Mouse (Mus musculus): ENCODE measurements at regions not wholly inside any gene's neighbourhood (a gene's known extent, or its start where the extent isn't known, plus 50 kb on each side); places are given as distances from the start of the nearest gene placed in this dataset.

- Histone ChIP-seq H3K4me2 (ENCODE audit: low read depth, low read length) (no peak overlapping the region), H3K27ac (no peak overlapping the region), H3K9me3 (ENCODE audit: low read length) (no peaks in the 10 kb centered on the region), H3K9ac (replicated peaks; ENCODE audit: low read length) (no peak overlapping the region), H3K27me3 (ENCODE audit: insufficient read depth, low read length) (no peaks in the 10 kb centered on the region), H3K4me1 (ENCODE audit: insufficient read depth, low read length) (no peaks in the 10 kb centered on the region), H3K36me3 (ENCODE audit: insufficient read depth, low read length) (no peaks in the 10 kb centered on the region), H3K4me3 (ENCODE audit: low read length) (no peak overlapping the region)
- no peak for TF ChIP-seq CTCF (IDR thresholded peaks at IDR 0.05; ENCODE audit: low read depth)
- WGBS: 64% methylated on average over 5 of the region's 5 CpGs
- DNase-seq (ENCODE audit: low spot score) (no peak), ATAC-seq (no peak)
These were observed 967.4 kb upstream of the Epha7 start for GRCm38 (mm10) chr4:27845521-27845920.

- Histone ChIP-seq H3K4me3 (ENCODE audit: low read length) (no peak overlapping the region), H3K9me3 (ENCODE audit: low read length) (no peaks in the 10 kb centered on the region), H3K36me3 (ENCODE audit: insufficient read depth, low read length) (no peaks in the 10 kb centered on the region), H3K27me3 (ENCODE audit: insufficient read depth, low read length) (no peaks in the 10 kb centered on the region), H3K4me2 (ENCODE audit: low read depth, low read length) (no peak overlapping the region), H3K4me1 (ENCODE audit: insufficient read depth, low read length) (no peaks in the 10 kb centered on the region), H3K27ac (no peak overlapping the region), H3K9ac (replicated peaks; ENCODE audit: low read length) (no peak overlapping the region)
- no peak for TF ChIP-seq CTCF (IDR thresholded peaks at IDR 0.05; ENCODE audit: low read depth)
- no peak for DNase-seq (ENCODE audit: low spot score)
- ATAC-seq: no peak
- 55% methylated on average over 5 of the region's 5 CpGs for WGBS
These were observed 966.8 kb upstream of the Epha7 start for GRCm38 (mm10) chr4:27846106-27846622.

- no peak for DNase-seq (ENCODE audit: low spot score)
- H3K9ac ChIP-seq (replicated peaks; ENCODE audit: low read length): no peak overlapping the region
- no peaks in the 10 kb centered on the region for H3K36me3 ChIP-seq (ENCODE audit: insufficient read depth, low read length)
- H3K27me3 ChIP-seq (ENCODE audit: insufficient read depth, low read length): no peaks in the 10 kb centered on the region
- 73% methylated on average over 2 of the region's 2 CpGs for WGBS
- no peak for ATAC-seq
- H3K4me1 ChIP-seq (ENCODE audit: insufficient read depth, low read length): no peaks in the 10 kb centered on the region
- H3K4me2 ChIP-seq (ENCODE audit: low read depth, low read length): no peak overlapping the region
- no peak for TF ChIP-seq CTCF (IDR thresholded peaks at IDR 0.05; ENCODE audit: low read depth)
- no peaks in the 10 kb centered on the region for H3K9me3 ChIP-seq (ENCODE audit: low read length)
- H3K27ac ChIP-seq: no peak overlapping the region
- H3K4me3 ChIP-seq (ENCODE audit: low read length): no peak overlapping the region
These were observed 956.8 kb upstream of the Epha7 start for GRCm38 (mm10) chr4:27856086-27856485.

GRCm38 (mm10) chr4:27887262-27887954 is 925.5 kb upstream of the Epha7 start:
- Histone ChIP-seq H3K9me3 (ENCODE audit: low read length) (no peaks in the 10 kb centered on the region), H3K4me2 (ENCODE audit: low read depth, low read length) (no peak overlapping the region), H3K36me3 (ENCODE audit: insufficient read depth, low read length) (no peaks in the 10 kb centered on the region), H3K27me3 (ENCODE audit: insufficient read depth, low read length) (no peaks in the 10 kb centered on the region), H3K27ac (no peak overlapping the region), H3K9ac (replicated peaks; ENCODE audit: low read length) (no peak overlapping the region), H3K4me1 (ENCODE audit: insufficient read depth, low read length) (no peaks in the 10 kb centered on the region), H3K4me3 (ENCODE audit: low read length) (no peak overlapping the region)
- no peak for TF ChIP-seq CTCF (IDR thresholded peaks at IDR 0.05; ENCODE audit: low read depth)
- ATAC-seq: no peak
- DNase-seq (ENCODE audit: low spot score): no peak
- WGBS: 66% methylated on average over 5 of the region's 5 CpGs

- Histone ChIP-seq H3K4me3 (ENCODE audit: low read length) (no peak overlapping the region), H3K27me3 (ENCODE audit: insufficient read depth, low read length) (no peaks in the 10 kb centered on the region), H3K4me2 (ENCODE audit: low read depth, low read length) (no peak overlapping the region), H3K9me3 (ENCODE audit: low read length) (no peaks in the 10 kb centered on the region), H3K27ac (no peak overlapping the region), H3K4me1 (ENCODE audit: insufficient read depth, low read length) (no peaks in the 10 kb centered on the region), H3K36me3 (ENCODE audit: insufficient read depth, low read length) (no peaks in the 10 kb centered on the region), H3K9ac (replicated peaks; ENCODE audit: low read length) (no peak overlapping the region)
- no peak for TF ChIP-seq CTCF (IDR thresholded peaks at IDR 0.05; ENCODE audit: low read depth)
- ATAC-seq (no peak), DNase-seq (ENCODE audit: low spot score) (no peak)
- WGBS: 78% methylated on average over 2 of the region's 2 CpGs
These were observed 916.5 kb upstream of the Epha7 start for GRCm38 (mm10) chr4:27896396-27896795.

- H3K4me3 ChIP-seq (ENCODE audit: low read length): no peak overlapping the region
- H3K4me2 ChIP-seq (ENCODE audit: low read depth, low read length): no peak overlapping the region
- H3K4me1 ChIP-seq (ENCODE audit: insufficient read depth, low read length): no peaks in the 10 kb centered on the region
- H3K27me3 ChIP-seq (ENCODE audit: insufficient read depth, low read length): no peaks in the 10 kb centered on the region
- 51% methylated on average over 2 of the region's 2 CpGs for WGBS
- no peak for DNase-seq (ENCODE audit: low spot score)
- no peak for ATAC-seq
- no peak overlapping the region for H3K27ac ChIP-seq
- no peak for TF ChIP-seq CTCF (IDR thresholded peaks at IDR 0.05; ENCODE audit: low read depth)
- H3K9ac ChIP-seq (replicated peaks; ENCODE audit: low read length): no peak overlapping the region
- no peaks in the 10 kb centered on the region for H3K36me3 ChIP-seq (ENCODE audit: insufficient read depth, low read length)
- no peaks in the 10 kb centered on the region for H3K9me3 ChIP-seq (ENCODE audit: low read length)
These were observed 867.6 kb upstream of the Epha7 start for GRCm38 (mm10) chr4:27945351-27945750.

- no peaks in the 10 kb centered on the region for H3K4me1 ChIP-seq (ENCODE audit: insufficient read depth, low read length)
- no peak overlapping the region for H3K4me3 ChIP-seq (ENCODE audit: low read length)
- DNase-seq (ENCODE audit: low spot score) (no peak), ATAC-seq (no peak)
- no peak overlapping the region for H3K4me2 ChIP-seq (ENCODE audit: low read depth, low read length)
- WGBS: 57% methylated on average over 1 of the region's 1 CpGs
- no peaks in the 10 kb centered on the region for H3K27me3 ChIP-seq (ENCODE audit: insufficient read depth, low read length)
- H3K36me3 ChIP-seq (ENCODE audit: insufficient read depth, low read length): no peaks in the 10 kb centered on the region
- H3K9me3 ChIP-seq (ENCODE audit: low read length): no peaks in the 10 kb centered on the region
- H3K9ac ChIP-seq (replicated peaks; ENCODE audit: low read length): no peak overlapping the region
- H3K27ac ChIP-seq: no peak overlapping the region
- no peak for TF ChIP-seq CTCF (IDR thresholded peaks at IDR 0.05; ENCODE audit: low read depth)
These were observed 867.2 kb upstream of the Epha7 start for GRCm38 (mm10) chr4:27945768-27946167.

Measured in hindbrain, postnatal 0 days (tissue).